In genomic region chr6:72361121-72361551, GRCm38 (mm10) we compare ENCODE assay signal across 8 mouse cellular contexts. TPM values are rescaled to one million over a fixed set of nuclear protein-coding genes. Genes with fewer than 3 reads are reported as not detected.
DNase-seq lines count a peak whose midpoint lies in the region; ATAC-seq lines count a peak whose summit lies in the region.

No protein-coding gene starts in this region.

- 77% methylated on average over 5 of the region's 5 CpGs for WGBS in hindbrain, embryonic 13.5 days
- 81% methylated on average over 5 of the region's 5 CpGs for WGBS in midbrain, embryonic 10.5 days

- H3K9ac ChIP-seq in hindbrain, embryonic 13.5 days, result peak overlapping the region; percentile 87

- peaks cover 11% of the 10 kb centered on the region for H3K27me3 ChIP-seq in erythroblast, embryonic 14.5 days (ENCODE audit: control insufficient read depth)
- 0 out of 2 replicates have a peak, but pooled peaks cover 2% of the 10 kb centered on the region for H3K27me3 ChIP-seq in hindbrain, embryonic 13.5 days
- H3K27me3 ChIP-seq in midbrain, embryonic 10.5 days (ENCODE audit: low read depth, poor library complexity, severe bottlenecking), result peaks cover 5% of the 10 kb centered on the region

- peak overlapping the region; percentile 87 for H3K4me2 ChIP-seq in hindbrain, embryonic 13.5 days

- ATAC-seq in erythroblast, adult 5-6 weeks (replicated peaks; ENCODE audit: low FRiP score, poor library complexity, severe bottlenecking), result no peak
- ATAC-seq in hindbrain, embryonic 13.5 days (ENCODE audit: low FRiP score), result no peak
- no peak for ATAC-seq in CD4-positive, CD25-positive, alpha-beta regulatory T cell, adult 4 months

- 0 out of 2 replicates have a peak, but pooled peaks cover 1% of the 10 kb centered on the region for H3K9me3 ChIP-seq in erythroblast, embryonic 14.5 days (ENCODE audit: control insufficient read depth, low read length)
- no peaks in the 10 kb centered on the region for H3K9me3 ChIP-seq in hindbrain, embryonic 13.5 days
- H3K9me3 ChIP-seq in midbrain, embryonic 10.5 days (replicated peaks), result no peaks in the 10 kb centered on the region

- peaks cover 74% of the 10 kb centered on the region for H3K4me1 ChIP-seq in erythroblast, embryonic 14.5 days (ENCODE audit: control insufficient read depth)
- peaks cover 39% of the 10 kb centered on the region for H3K4me1 ChIP-seq in hindbrain, embryonic 13.5 days (replicated peaks)
- H3K4me1 ChIP-seq in midbrain, embryonic 10.5 days, result peaks cover 32% of the 10 kb centered on the region

- H3K27ac ChIP-seq in hindbrain, embryonic 13.5 days, result no peak overlapping the region
- H3K27ac ChIP-seq in midbrain, embryonic 10.5 days (replicated peaks), result no peak overlapping the region

- H3K4me3 ChIP-seq in erythroblast, embryonic 14.5 days (replicated peaks), result peak overlapping the region; percentile 86
- peak overlapping the region; percentile 80 for H3K4me3 ChIP-seq in hindbrain, embryonic 13.5 days
- peak overlapping the region; percentile 79 for H3K4me3 ChIP-seq in midbrain, embryonic 10.5 days

- peak; percentile 70 for DNase-seq in adrenal gland, postnatal 10 days
- no peak for DNase-seq in midbrain, embryonic 10.5 days (ENCODE audit: low spot score)
- DNase-seq in right cerebral cortex, adult 18-20 months, result no peak
- DNase-seq in right cerebral cortex, postnatal 10 days (ENCODE audit: low spot score in 2 of 2), result no peak

- H3K36me3 ChIP-seq in erythroblast, embryonic 14.5 days (ENCODE audit: control insufficient read depth), result peaks cover 51% of the 10 kb centered on the region
- peaks cover 36% of the 10 kb centered on the region for H3K36me3 ChIP-seq in hindbrain, embryonic 13.5 days
- H3K36me3 ChIP-seq in midbrain, embryonic 10.5 days, result peaks cover 42% of the 10 kb centered on the region

RNA-seq across cellular contexts. Expression of gene Rnf181, which starts 5.6 kb away (rescaled TPM):
- 14.4 and 15.6 TPM in 2 replicates for polyA plus RNA-seq in erythroblast, embryonic 14.5 days (2012)
- total RNA-seq in erythroblast, adult 5-6 weeks (2015; ENCODE audit: low replicate concordance), result 37.1 and 51.6 TPM in 2 replicates
- 44.0 and 47.3 TPM in 2 replicates for total RNA-seq in erythroblast, adult 5-6 weeks (2017; ENCODE audit: low replicate concordance)
- 100 to 1,000 TPM; 176 to 188 TPM for total RNA-seq in adrenal gland, postnatal 10 days (2021)
- 141 and 147 TPM in 2 replicates for polyA plus RNA-seq in hindbrain, embryonic 13.5 days (2015; fragmentation: Nextera tagmentation; extraction: Ambion mirVana)
- polyA plus RNA-seq in midbrain, embryonic 10.5 days (2016; fragmentation: Nextera tagmentation; extraction: Ambion mirVana), result 106 and 111 TPM in 2 replicates
- 100 to 1,000 TPM; 141 to 148 TPM for polyA plus RNA-seq in CD4-positive, CD25-positive, alpha-beta regulatory T cell, adult 4 months (2017; shearing (Covaris generic))

RNA-seq across cellular contexts. Expression of gene Tmem150a, which starts 5.9 kb away (rescaled TPM):
- 0.32 and 0.44 TPM in 2 replicates for polyA plus RNA-seq in erythroblast, embryonic 14.5 days (2012)
- 1.5 TPM in 1 of 2 replicates, not detected in the other for total RNA-seq in erythroblast, adult 5-6 weeks (2015; ENCODE audit: low replicate concordance)
- 1.4 TPM in 1 of 2 replicates, not detected in the other for total RNA-seq in erythroblast, adult 5-6 weeks (2017; ENCODE audit: low replicate concordance)
- total RNA-seq in adrenal gland, postnatal 10 days (2021), result 10 to 100 TPM; 27.8 to 27.9 TPM
- 14.4 and 16.0 TPM in 2 replicates for polyA plus RNA-seq in hindbrain, embryonic 13.5 days (2015; fragmentation: Nextera tagmentation; extraction: Ambion mirVana)
- polyA plus RNA-seq in midbrain, embryonic 10.5 days (2016; fragmentation: Nextera tagmentation; extraction: Ambion mirVana), result 5.6 and 6.7 TPM in 2 replicates
- 1 to 10 TPM in 1 of 2 experiments, under 1 TPM in 1; 0.57 to 1.6 TPM for polyA plus RNA-seq in CD4-positive, CD25-positive, alpha-beta regulatory T cell, adult 4 months (2017; shearing (Covaris generic))

RNA-seq across cellular contexts. Expression of gene 0610030E20Rik, which starts 14.0 kb away (rescaled TPM):
- polyA plus RNA-seq in erythroblast, embryonic 14.5 days (2012), result 0.74 and 1.3 TPM in 2 replicates
- total RNA-seq in erythroblast, adult 5-6 weeks (2015; ENCODE audit: low replicate concordance), result 9.2 and 11.5 TPM in 2 replicates
- 8.8 and 15.0 TPM in 2 replicates for total RNA-seq in erythroblast, adult 5-6 weeks (2017; ENCODE audit: low replicate concordance)
- total RNA-seq in adrenal gland, postnatal 10 days (2021), result 10 to 100 TPM; 26.6 to 29.5 TPM
- 20.6 and 21.1 TPM in 2 replicates for polyA plus RNA-seq in hindbrain, embryonic 13.5 days (2015; fragmentation: Nextera tagmentation; extraction: Ambion mirVana)
- polyA plus RNA-seq in midbrain, embryonic 10.5 days (2016; fragmentation: Nextera tagmentation; extraction: Ambion mirVana), result 28.9 and 29.6 TPM in 2 replicates
- 10 to 100 TPM; 17.7 to 18.4 TPM for polyA plus RNA-seq in CD4-positive, CD25-positive, alpha-beta regulatory T cell, adult 4 months (2017; shearing (Covaris generic))

RNA-seq across cellular contexts. Expression of gene Usp39, which starts 16.2 kb away (rescaled TPM):
- polyA plus RNA-seq in erythroblast, embryonic 14.5 days (2012), result 2.5 and 3.5 TPM in 2 replicates
- 25.4 and 28.0 TPM in 2 replicates for total RNA-seq in erythroblast, adult 5-6 weeks (2015; ENCODE audit: low replicate concordance)
- total RNA-seq in erythroblast, adult 5-6 weeks (2017; ENCODE audit: low replicate concordance), result 27.8 and 34.2 TPM in 2 replicates
- 10 to 100 TPM; 28.4 to 29.3 TPM for total RNA-seq in adrenal gland, postnatal 10 days (2021)
- polyA plus RNA-seq in hindbrain, embryonic 13.5 days (2015; fragmentation: Nextera tagmentation; extraction: Ambion mirVana), result 46.0 and 46.7 TPM in 2 replicates
- 80.1 and 89.3 TPM in 2 replicates for polyA plus RNA-seq in midbrain, embryonic 10.5 days (2016; fragmentation: Nextera tagmentation; extraction: Ambion mirVana)
- polyA plus RNA-seq in CD4-positive, CD25-positive, alpha-beta regulatory T cell, adult 4 months (2017; shearing (Covaris generic)), result 10 to 100 TPM; 19.2 to 19.7 TPM

RNA-seq across cellular contexts. Expression of gene Vamp5, which starts 19.1 kb away (rescaled TPM):
- polyA plus RNA-seq in erythroblast, embryonic 14.5 days (2012), result 6.0 and 6.1 TPM in 2 replicates
- 55.7 and 57.1 TPM in 2 replicates for total RNA-seq in erythroblast, adult 5-6 weeks (2015; ENCODE audit: low replicate concordance)
- total RNA-seq in erythroblast, adult 5-6 weeks (2017; ENCODE audit: low replicate concordance), result 9.5 and 21.2 TPM in 2 replicates
- 10 to 100 TPM; 25.2 to 46.6 TPM for total RNA-seq in adrenal gland, postnatal 10 days (2021)
- 18.8 and 20.8 TPM in 2 replicates for polyA plus RNA-seq in hindbrain, embryonic 13.5 days (2015; fragmentation: Nextera tagmentation; extraction: Ambion mirVana)
- polyA plus RNA-seq in midbrain, embryonic 10.5 days (2016; fragmentation: Nextera tagmentation; extraction: Ambion mirVana), result 12.0 and 12.9 TPM in 2 replicates
- 10 to 100 TPM; 66.7 to 70.3 TPM for polyA plus RNA-seq in CD4-positive, CD25-positive, alpha-beta regulatory T cell, adult 4 months (2017; shearing (Covaris generic))
